Mouse (Mus musculus) hindbrain, embryonic 15.5 days (tissue): ENCODE data around the gene Ttc19. TPM values are rescaled to one million over a fixed set of nuclear protein-coding genes. Genes with fewer than 3 reads are reported as not detected.
"Not testable (repeated sequence)": the region's sequence is repeated elsewhere in the genome, so short reads cannot be mapped to it uniquely, and the experiment has no call there.

ENCODE experiments used
- ATAC-seq: fragments of 200-750 bp; cut with Nextera tagmentation; 2 replicates; pipeline ENCODE4 v1.8.0; 2017; ENCODE audit warnings: low read depth, moderate number of reproducible peaks, moderate TSS enrichment; ENCODE audit not compliant: low FRiP score
- H3K27ac ChIP-seq: fragments of 300-500 bp; sonication (generic); replicated peaks from 2 replicates; pipeline ENCODE4 v1.5.1; 2015; ENCODE audit warnings: mild to moderate bottlenecking, inconsistent platforms
- H3K27me3 ChIP-seq: fragments of 300-500 bp; sonication (generic); 2 replicates; pipeline ENCODE4 v1.6.1; 2015; ENCODE audit warnings: control low read depth, inconsistent platforms
- H3K36me3 ChIP-seq: fragments of 300-500 bp; sonication (generic); 2 replicates; pipeline ENCODE4 v1.6.1; 2015; ENCODE audit warnings: control low read depth, inconsistent platforms
- H3K4me1 ChIP-seq: fragments of 300-500 bp; sonication (generic); replicated peaks from 2 replicates; pipeline ENCODE4 v1.6.1; 2015; ENCODE audit warnings: control low read depth, inconsistent platforms
- H3K4me2 ChIP-seq: fragments of 300-500 bp; sonication (generic); 2 replicates; pipeline ENCODE4 v1.6.1; 2015; ENCODE audit warnings: moderate library complexity, mild to moderate bottlenecking, inconsistent platforms
- H3K4me3 ChIP-seq: fragments of 300-500 bp; sonication (generic); 2 replicates; pipeline ENCODE4 v1.5.1; 2015; ENCODE audit warnings: mild to moderate bottlenecking, inconsistent platforms
- H3K9ac ChIP-seq: fragments of 300-500 bp; sonication (generic); 2 replicates; pipeline ENCODE4 v1.6.1; 2015; ENCODE audit warnings: inconsistent platforms
- H3K9me3 ChIP-seq: fragments of 300-500 bp; sonication (generic); 2 replicates; pipeline ENCODE4 v1.6.1; 2016; ENCODE audit warnings: control low read depth, inconsistent platforms
- WGBS: fragments of 180-500 bp; shearing (Covaris S2); methylation state at CpG from one replicate; pipeline ENCODE4 v1.1.7; 2015; 5-methylcytosine and 5-hydroxymethylcytosine counted together
- polyA plus RNA-seq: library from polyadenylated mRNA; unstranded; fragments of >200 nt; fragmentation: Nextera tagmentation; extraction: Ambion mirVana; gene quantifications from 2 replicates; pipeline ENCODE4 v1.2.1, GENCODE M21; 2015

The Ttc19 gene
- polyA plus RNA-seq, 1 experiment from 2014 or later, result 48.2 TPM

GRCm38 (mm10) chr11:62366879-62367278, 85.6 kb downstream of the Ttc19 start:
- no peak overlapping the region for H3K4me2 ChIP-seq
- no peak overlapping the region for H3K9ac ChIP-seq
- ATAC-seq, result no peak
- H3K4me1 ChIP-seq, result no peaks in the 10 kb centered on the region
- no peak overlapping the region for H3K4me3 ChIP-seq
- H3K27ac ChIP-seq, result no peak overlapping the region
- WGBS, result 92% methylated on average over 6 of the region's 6 CpGs
- H3K36me3 ChIP-seq, result peaks cover 32% of the 10 kb centered on the region
- no peaks in the 10 kb centered on the region for H3K9me3 ChIP-seq
- H3K27me3 ChIP-seq, result no peaks in the 10 kb centered on the region

- no peak for ATAC-seq
- Histone ChIP-seq H3K9ac (no peak overlapping the region), H3K9me3 (no peaks in the 10 kb centered on the region), H3K27me3 (no peaks in the 10 kb centered on the region), H3K4me3 (no peak overlapping the region), H3K4me2 (no peak overlapping the region), H3K4me1 (no peaks in the 10 kb centered on the region), H3K36me3 (peaks cover 44% of the 10 kb centered on the region), H3K27ac (no peak overlapping the region)
Observed at GRCm38 (mm10) chr11:62369924-62370323, 88.7 kb downstream of the Ttc19 start.

GRCm38 (mm10) chr11:62371776-62372175, 90.5 kb downstream of the Ttc19 start:
- Histone ChIP-seq H3K27me3 (no peaks in the 10 kb centered on the region), H3K4me1 (no peaks in the 10 kb centered on the region), H3K4me3 (no peak overlapping the region), H3K9ac (no peak overlapping the region), H3K36me3 (peaks cover 37% of the 10 kb centered on the region), H3K27ac (no peak overlapping the region), H3K4me2 (no peak overlapping the region), H3K9me3 (no peaks in the 10 kb centered on the region)
- ATAC-seq, result no peak
- WGBS, result 82% methylated on average over 2 of the region's 2 CpGs

GRCm38 (mm10) chr11:62377202-62377851, 96.1 kb downstream of the Ttc19 start:
- H3K27ac ChIP-seq, ATAC-seq, H3K9me3 ChIP-seq, H3K9ac ChIP-seq, H3K27me3 ChIP-seq, H3K4me3 ChIP-seq, H3K4me1 ChIP-seq, H3K4me2 ChIP-seq: not testable (repeated sequence)
- 87% methylated on average over 6 of the region's 6 CpGs for WGBS
- H3K36me3 ChIP-seq, result peaks cover 42% of the 10 kb centered on the region

Other genes starting within 250 kb of the Ttc19 start
- 4.9 and 5.9 TPM in 2 replicates for gene Adora2b, start 32.5 kb upstream of the Ttc19 start, polyA plus RNA-seq
- gene Zswim7, start 98 bp upstream of the Ttc19 start, polyA plus RNA-seq, result 14.1 and 15.3 TPM in 2 replicates
- 9.7 and 11.0 TPM in 2 replicates for gene Pigl, start 177.0 kb downstream of the Ttc19 start, polyA plus RNA-seq
- 177 and 180 TPM in 2 replicates for gene Ncor1, start 177.1 kb downstream of the Ttc19 start, polyA plus RNA-seq